Mouse (Mus musculus): ENCODE data around the gene Armh3.
A peak's percentile ranks its signal among the peaks of the same experiment; 100 is the strongest.
"Not testable (repeated sequence)": the region's sequence is repeated elsewhere in the genome, so short reads cannot be mapped to it uniquely, and the experiment has no call there.

Armh3 gene

DNA sequence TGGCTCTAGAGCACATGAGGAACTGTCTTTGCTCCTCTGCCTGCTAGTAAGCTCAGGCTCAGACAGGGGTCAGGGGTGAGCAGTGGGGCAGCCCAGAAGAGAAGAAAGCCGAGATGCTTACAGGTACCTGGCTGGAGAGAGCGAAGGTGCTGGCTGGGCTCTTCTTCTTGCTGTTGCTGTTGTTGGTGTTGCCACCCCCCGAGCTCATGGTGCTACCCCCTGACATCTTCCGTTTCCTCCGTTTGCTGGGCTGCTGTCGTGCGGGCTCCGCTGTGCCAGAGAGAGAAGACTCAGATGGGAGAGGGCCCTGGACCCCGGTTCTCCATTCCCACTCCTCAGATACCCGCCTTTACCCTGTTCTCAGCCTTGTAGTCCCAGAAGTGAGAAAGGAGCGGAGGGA is 35.6 kb upstream of the Armh3 start:
- no peak for DNase-seq (ENCODE audit: low spot score in 2 of 2)

- DNase-seq (ENCODE audit: low spot score in 2 of 2), result peak in 1 of 2 experiments; percentile 47
Observed at GRCm38 (mm10) chr19:46032731-46033510, 34.6 kb upstream of the Armh3 start.

- DNase-seq (ENCODE audit: low spot score in 2 of 2), result no peak
Observed at GRCm38 (mm10) chr19:46031689-46032432, 33.6 kb upstream of the Armh3 start.

GRCm38 (mm10) chr19:46030196-46030983 is 32.1 kb upstream of the Armh3 start:
- no peak for DNase-seq (ENCODE audit: low spot score in 2 of 2)

GRCm38 (mm10) chr19:46029652-46030051 is 31.4 kb upstream of the Armh3 start:
- no peak for DNase-seq (ENCODE audit: low spot score in 2 of 2)

DNA sequence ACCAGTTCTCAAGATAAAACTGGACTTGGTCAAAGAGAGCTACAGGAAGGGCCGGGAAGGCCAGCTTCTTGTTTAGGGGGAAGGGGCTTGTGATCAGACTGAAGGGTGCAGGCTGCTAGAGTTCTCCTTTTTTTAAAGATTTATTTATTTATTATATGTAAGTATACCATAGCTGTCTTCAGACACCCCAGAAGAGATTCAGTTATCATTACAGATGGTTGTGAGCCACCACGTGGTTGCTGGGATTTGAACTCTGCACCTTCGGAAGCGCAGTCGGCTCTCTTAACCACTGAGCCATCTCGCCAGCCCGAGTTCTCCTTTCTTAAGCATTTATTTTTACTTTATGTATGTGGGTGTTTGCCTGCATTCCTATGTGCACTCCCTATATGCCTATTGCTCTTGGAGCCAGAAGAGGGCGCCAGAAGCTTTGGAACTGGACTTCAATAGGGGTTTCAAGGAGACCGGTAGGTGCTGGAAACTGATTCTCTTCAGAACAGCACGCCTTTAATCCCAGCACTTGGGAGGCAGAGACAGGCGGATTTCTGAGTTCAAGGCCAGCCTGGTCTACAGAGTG is 30.5 kb upstream of the Armh3 start:
- DNase-seq (ENCODE audit: low spot score in 2 of 2), result no peak

DNA sequence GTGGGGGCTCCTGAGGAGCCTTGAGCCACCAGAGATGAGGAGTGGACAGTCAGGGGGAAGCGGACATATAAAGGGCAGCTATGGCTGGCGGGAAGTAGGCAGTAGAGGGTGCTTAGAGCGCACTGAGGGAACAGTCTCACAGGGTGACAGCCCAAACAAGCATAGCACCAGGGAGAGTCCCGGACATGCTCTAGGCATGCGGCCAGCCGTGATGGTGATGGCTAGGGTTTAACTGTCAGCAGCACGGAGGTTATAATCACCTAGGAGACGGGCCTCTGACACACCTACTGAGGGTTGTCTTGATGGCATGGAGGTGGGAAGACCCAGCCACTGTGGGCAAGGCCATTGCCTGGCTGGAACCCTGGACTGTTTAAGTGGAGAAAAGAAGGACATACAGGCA is 28.3 kb upstream of the Armh3 start:
- DNase-seq (ENCODE audit: low spot score in 2 of 2), result no peak

GRCm38 (mm10) chr19:46024959-46025358 is 26.7 kb upstream of the Armh3 start:
- no peak for DNase-seq (ENCODE audit: low spot score in 2 of 2)

- DNase-seq (ENCODE audit: low spot score in 2 of 2), result no peak
Observed at GRCm38 (mm10) chr19:46016023-46016422, 17.7 kb upstream of the Armh3 start.

- peak; percentile 89 to 92 for DNase-seq (ENCODE audit: low spot score in 2 of 2)
Observed at GRCm38 (mm10) chr19:46014572-46015178, 16.4 kb upstream of the Armh3 start.

GRCm38 (mm10) chr19:46005680-46006079 is 7.4 kb upstream of the Armh3 start:
- DNase-seq (ENCODE audit: low spot score in 2 of 2), result no peak

GRCm38 (mm10) chr19:46004814-46005466 is 6.7 kb upstream of the Armh3 start:
- no peak for DNase-seq (ENCODE audit: low spot score in 2 of 2)

DNA sequence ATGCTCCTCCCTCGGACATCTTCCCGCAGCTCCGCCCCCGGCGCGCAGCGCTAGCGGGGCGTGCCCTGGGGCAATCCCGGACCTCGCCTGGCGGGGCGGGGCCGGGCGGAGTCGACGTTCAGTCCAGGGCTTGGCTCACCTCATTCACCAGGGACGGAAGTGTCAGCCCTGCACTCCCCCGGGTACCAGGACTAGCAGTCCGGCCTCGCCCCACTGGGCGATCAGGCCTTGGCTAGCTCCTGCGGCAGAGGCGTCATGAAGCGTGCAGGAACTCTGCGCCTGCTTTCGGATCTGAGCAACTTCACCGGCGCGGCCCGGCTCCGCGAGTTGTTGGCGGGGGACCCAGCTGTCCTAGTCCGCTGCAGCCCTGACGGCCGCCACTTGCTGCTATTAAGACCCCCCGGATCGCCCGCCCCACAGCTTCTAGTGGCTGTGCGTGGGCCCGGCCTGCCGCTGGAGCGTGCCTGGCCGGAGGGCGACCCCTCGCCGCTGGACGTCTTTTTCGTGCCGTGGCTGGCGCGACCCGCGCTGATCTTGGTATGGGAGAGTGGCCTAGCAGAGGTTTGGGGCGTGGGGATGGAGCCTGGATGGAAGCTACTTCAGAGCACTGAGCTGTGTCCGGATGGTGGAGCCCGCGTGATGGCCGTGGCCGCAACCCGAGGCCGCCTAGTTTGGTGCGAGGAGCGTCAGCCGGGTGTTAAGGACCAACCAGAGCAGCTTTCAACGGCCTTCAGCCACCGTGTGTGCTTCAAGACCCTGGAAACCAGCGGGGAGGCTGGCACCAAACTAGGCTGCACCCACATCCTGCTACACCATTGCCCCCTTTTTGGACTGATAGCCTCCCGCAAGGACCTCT is 5.3 kb upstream of the Armh3 start, which contains the start of gene Hps6:
Gene Hps6, plus strand, starts transcription at position 138 of the 856 bp plus-strand sequence.
- peak; percentile 60 to 64 for DNase-seq (ENCODE audit: low spot score in 2 of 2)

DNA sequence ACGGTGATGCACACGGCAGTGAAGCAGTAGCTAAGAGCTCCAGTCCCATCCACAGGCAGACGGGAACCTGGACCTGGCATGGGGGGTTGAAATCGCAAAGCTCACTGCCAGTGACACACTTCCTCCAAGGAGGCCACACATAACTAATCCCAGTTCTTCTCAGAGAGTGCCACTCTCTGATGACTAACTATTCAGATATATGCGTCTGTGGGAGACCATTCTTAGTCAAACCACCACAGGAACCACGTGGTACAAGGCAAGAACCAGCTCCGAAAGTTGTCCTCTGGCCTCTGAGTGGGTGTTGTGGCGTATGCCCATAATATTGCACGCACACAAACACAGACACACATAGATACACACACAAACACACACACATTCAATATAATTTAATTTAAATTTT is 4.0 kb upstream of the Armh3 start:
- no peak for DNase-seq (ENCODE audit: low spot score in 2 of 2)

GRCm38 (mm10) chr19:45999378-45999777 is 1.1 kb upstream of the Armh3 start:
- no peak for DNase-seq (ENCODE audit: low spot score in 2 of 2)

DNA sequence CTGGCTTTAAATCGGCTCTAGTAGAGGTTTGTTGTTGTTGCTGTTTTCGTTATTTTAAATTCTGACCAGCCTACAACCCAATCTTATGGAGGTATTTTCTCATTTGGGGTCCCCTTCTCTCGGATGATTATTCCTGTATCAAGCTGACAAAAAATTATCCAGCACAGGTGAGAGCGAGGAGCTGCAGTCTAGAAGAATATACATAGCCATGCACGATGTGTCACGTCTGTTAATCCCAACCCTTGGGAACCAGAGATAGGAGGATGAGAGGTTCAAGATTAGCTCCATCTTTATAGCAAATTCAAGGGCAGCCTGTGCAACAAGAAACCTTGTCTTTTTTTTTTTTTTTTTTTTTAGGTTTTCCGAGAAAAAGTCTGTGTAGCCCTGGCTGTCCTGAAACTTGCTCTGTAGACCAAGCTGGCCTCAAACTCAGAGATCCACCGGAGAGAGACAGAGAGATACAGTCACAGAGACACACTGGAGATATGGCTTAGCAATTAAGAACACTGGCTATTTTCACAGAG is 468 bp upstream of the Armh3 start:
- no peak for DNase-seq (ENCODE audit: low spot score in 2 of 2)

DNA sequence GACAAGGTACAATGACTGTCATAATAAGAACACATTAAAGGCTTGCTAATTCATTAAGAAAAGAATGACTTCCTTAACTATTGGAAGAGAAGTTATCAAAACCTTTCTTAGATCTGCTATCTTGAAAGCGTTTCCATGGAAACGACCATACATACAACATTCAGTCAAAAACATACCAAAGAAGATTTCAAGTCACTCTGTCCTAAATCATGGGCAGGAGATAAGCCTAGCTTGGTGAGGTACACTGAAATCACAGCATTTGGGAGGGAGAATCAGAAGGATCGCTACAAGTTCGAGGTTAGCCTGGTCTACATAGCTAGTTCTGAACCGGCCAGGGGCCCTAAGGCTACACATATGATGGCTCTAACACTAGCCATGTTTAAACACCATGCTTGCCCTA is 923 bp downstream of the Armh3 start:
- DNase-seq (ENCODE audit: low spot score in 2 of 2), result no peak

DNA sequence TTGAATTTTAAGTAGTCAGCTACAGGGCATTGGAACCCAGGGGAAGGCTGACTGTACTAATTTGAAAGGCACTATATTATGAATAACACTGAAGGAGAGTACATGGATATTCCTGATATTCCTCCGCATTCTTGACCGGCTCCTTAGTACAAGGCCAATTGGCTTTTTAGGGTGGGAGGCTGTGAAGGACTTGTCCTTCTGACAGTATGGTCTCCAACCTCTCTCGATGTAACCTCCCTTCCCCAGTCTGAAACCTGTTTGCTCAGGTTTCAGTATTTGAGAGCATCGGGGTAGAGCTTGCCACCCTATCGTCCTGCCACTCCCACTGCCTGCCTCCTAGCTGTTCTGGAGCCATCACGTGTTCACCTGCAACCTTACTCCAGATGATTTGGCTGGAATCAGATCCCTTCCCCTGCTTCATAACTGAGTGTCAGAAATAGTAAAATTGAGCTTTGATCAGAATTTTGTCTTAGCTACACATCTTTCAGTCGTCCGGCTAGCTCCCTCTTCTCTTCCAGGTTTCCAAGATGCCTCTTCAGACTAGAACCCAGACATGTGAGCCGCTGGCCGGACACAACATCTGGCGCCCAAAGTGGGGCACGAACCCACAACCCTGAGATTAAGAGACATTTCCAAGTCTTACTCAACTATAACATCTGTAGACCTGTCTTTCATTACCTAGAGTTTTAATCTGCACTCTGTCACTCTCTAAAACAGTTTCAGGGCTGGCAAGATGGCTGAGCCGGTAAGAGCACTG is 4.1 kb downstream of the Armh3 start:
- no peak for DNase-seq (ENCODE audit: low spot score in 2 of 2)

DNA sequence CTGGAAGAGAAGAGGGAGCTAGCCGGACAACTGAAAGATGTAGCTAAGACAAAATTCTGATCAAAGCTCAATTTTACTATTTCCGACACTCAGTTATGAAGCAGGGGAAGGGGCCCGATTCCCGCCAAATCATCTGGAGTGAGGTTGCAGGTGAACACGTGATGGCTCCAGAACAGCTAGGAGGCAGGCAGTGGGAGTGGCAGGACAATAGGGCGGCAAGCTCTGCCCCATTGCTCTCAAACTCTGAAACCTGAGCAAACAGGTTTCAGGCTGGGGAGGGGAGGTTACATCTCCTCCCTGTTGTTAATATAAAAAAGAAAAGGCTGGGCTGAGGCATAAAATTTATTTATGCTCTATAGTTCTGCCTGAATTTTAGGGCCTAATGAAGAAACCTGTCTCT is 4.8 kb downstream of the Armh3 start:
- not testable (repeated sequence) for DNase-seq (ENCODE audit: low spot score in 2 of 2)

All from right cerebral cortex, adult 2 months (tissue).